Mouse (Mus musculus) heart, embryonic 11.5 days (tissue): ENCODE measurements at regions not wholly inside any gene's neighbourhood (a gene's known extent, or its start where the extent isn't known, plus 50 kb on each side); places are given as distances from the start of the nearest gene placed in this dataset.

Experiments
- ATAC-seq: fragments of 200-750 bp; cut with Nextera tagmentation; replicated peaks from 2 replicates; pipeline ENCODE4 v1.8.0; 2017; ENCODE audit warnings: moderate library complexity; ENCODE audit not compliant: insufficient number of reproducible peaks, low FRiP score, low TSS enrichment
- H3K27ac ChIP-seq: fragments of 300-500 bp; sonication (generic); 2 replicates; pipeline ENCODE4 v1.5.1; 2014; ENCODE audit warnings: mild to moderate bottlenecking, low read depth, low read length
- H3K27me3 ChIP-seq: fragments of 300-500 bp; sonication (generic); 2 replicates; pipeline ENCODE4 v1.6.1; 2014; ENCODE audit warnings: mild to moderate bottlenecking, low read length, mixed read lengths; ENCODE audit not compliant: control insufficient read depth, insufficient read depth
- H3K36me3 ChIP-seq: fragments of 300-500 bp; sonication (generic); 2 replicates; pipeline ENCODE4 v1.6.1; 2014; ENCODE audit warnings: mild to moderate bottlenecking, low read length, moderate library complexity, mixed read lengths; ENCODE audit not compliant: control insufficient read depth, insufficient read depth
- H3K4me1 ChIP-seq: fragments of 300-500 bp; sonication (generic); 2 replicates; pipeline ENCODE4 v1.6.1; 2014; ENCODE audit warnings: low read length; ENCODE audit not compliant: control insufficient read depth, insufficient read depth
- H3K4me2 ChIP-seq: fragments of 300-500 bp; sonication (generic); 2 replicates; pipeline ENCODE4 v1.6.1; 2014; ENCODE audit warnings: mild to moderate bottlenecking, moderate library complexity
- H3K4me3 ChIP-seq: fragments of 300-500 bp; sonication (generic); 2 replicates; pipeline ENCODE4 v1.5.1; 2014; ENCODE audit warnings: low read depth, low read length
- H3K9ac ChIP-seq: fragments of 300-500 bp; sonication (generic); 2 replicates; pipeline ENCODE4 v1.6.1; 2014; ENCODE audit warnings: mild to moderate bottlenecking, low read depth, low read length, moderate library complexity
- H3K9me3 ChIP-seq: fragments of 300-500 bp; sonication (generic); replicated peaks from 2 replicates; pipeline ENCODE4 v1.6.1; 2016; ENCODE audit warnings: low read length; ENCODE audit not compliant: control insufficient read depth
- WGBS: fragments of 180-500 bp; shearing (Covaris S2); extraction: QIAGEN DNeasy Blood & Tissue Kit; methylation state at CpG from one replicate; pipeline ENCODE4 v1.1.7; 2014; ENCODE audit not compliant: insufficient replicate concordance; 5-methylcytosine and 5-hydroxymethylcytosine counted together

DNA sequence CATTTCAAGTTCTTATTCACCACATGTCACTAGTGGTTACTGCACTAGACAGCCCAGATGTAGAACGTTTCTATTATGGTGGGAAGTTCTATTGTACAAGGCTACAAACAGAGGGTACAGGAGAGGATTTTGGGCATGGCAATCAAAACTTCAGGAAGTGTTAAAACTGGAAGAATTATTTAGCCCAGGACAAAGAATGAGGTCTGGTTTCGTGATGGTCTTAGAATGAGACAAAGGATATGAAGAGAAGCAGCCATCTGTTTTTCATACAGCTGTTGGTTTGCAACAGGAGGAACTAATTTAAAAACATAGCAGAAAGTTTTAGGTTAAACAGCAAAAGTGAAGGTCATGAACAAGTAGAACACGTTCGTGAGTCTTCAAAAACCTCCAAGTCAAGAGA lies 179.2 kb upstream of the C030005K15Rik start:
- WGBS: 71% methylated on average over 4 of the region's 4 CpGs

DNA sequence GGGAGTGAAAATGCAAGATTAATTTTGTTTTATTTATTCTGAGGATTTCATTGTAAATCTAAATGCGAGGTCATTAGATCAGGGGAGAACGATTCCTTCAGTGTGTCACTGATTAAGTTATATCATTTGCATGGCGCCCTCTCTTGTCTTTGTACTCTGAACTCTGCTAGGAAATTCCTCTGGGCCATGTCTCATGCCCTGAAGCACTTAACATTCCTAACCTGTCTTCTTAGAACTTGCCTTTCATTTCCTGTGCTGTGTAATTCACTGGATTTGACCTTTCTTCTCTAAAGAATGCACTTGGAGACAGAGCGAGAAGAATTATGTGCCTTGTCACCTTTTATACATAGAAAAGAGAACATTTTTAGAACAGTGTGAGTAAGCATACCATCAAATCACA lies 199.0 kb upstream of the C030005K15Rik start:
- Histone ChIP-seq H3K4me3 (no peak overlapping the region), H3K4me2 (no peak overlapping the region), H3K4me1 (no peaks in the 10 kb centered on the region), H3K9me3 (no peaks in the 10 kb centered on the region), H3K27me3 (no peaks in the 10 kb centered on the region), H3K36me3 (no peaks in the 10 kb centered on the region), H3K9ac (no peak overlapping the region), H3K27ac (no peak overlapping the region)
- WGBS: 61% methylated on average over 4 of the region's 4 CpGs
- ATAC-seq: no peak

More for the DNA sequence above, 179.2 kb upstream of the C030005K15Rik start:
- no peak for ATAC-seq
- Histone ChIP-seq H3K9ac (no peak overlapping the region), H3K4me2 (no peak overlapping the region), H3K27me3 (no peaks in the 10 kb centered on the region), H3K9me3 (no peaks in the 10 kb centered on the region), H3K4me3 (no peak overlapping the region), H3K27ac (no peak overlapping the region), H3K4me1 (no peaks in the 10 kb centered on the region), H3K36me3 (no peaks in the 10 kb centered on the region)

DNA sequence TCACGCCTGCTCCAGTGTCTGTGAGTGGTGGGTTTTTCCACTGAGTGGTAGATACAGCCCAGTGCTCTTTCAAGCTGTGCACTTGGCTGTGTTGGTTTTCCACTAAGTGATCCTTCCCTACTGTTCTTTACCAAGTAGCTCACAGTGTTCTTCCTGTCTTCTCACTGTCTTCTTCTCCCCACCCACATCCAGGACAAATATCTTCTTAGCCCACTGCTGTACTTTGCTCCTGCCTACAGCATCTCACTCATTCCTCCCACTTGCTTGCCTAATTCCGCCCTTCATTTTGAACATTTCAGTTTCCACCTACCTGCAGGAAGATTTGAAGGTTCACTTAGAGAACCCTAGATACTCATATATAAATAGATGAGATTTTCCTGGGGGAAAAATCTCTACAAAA lies 213.8 kb upstream of the C030005K15Rik start:
- Histone ChIP-seq H3K27me3 (no peaks in the 10 kb centered on the region), H3K9ac (no peak overlapping the region), H3K4me2 (no peak overlapping the region), H3K4me1 (no peaks in the 10 kb centered on the region), H3K36me3 (no peaks in the 10 kb centered on the region), H3K4me3 (no peak overlapping the region), H3K27ac (no peak overlapping the region), H3K9me3 (no peaks in the 10 kb centered on the region)
- no peak for ATAC-seq
- WGBS: 83% methylated on average over 2 of the region's 2 CpGs

DNA sequence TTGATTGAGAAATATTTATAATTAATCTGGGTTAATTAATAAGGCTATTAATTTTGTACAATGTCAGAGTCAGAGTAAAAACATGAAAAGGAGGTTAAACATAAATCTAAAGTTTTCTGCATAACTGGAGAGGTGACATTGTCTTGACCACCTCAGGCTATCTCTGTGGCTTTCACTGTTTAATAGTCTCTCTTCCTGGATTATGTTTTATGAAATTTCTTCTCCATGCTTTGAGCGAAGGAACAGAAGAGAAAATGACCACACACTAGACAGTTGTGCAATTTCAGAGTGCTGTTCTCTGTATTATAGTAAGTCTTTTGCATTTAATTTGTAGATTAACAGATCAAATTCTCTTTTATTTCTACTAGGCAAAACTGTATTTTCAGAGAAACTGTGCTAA lies 239.3 kb upstream of the C030005K15Rik start:
- Histone ChIP-seq H3K4me1 (no peaks in the 10 kb centered on the region), H3K27ac (no peak overlapping the region)
- ATAC-seq: no peak

DNA sequence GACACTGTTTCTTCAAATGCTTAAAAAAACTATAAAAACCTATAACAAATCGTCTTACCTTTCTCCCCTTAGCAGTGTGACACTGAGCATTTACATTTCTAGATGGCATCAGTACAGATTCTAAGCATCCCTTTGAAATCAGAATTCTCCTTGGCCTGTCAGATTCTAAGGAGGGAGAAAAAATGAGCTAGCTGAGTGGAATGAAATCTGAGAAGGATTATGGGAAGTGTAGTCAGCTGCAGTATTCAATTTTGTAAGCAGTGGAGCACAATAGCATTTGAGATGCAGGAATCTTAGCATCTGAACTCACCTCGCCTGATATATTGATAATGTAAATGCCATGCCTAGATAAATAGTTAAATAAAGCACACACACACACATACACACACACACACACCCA lies 240.4 kb upstream of the C030005K15Rik start:
- Histone ChIP-seq H3K27ac (no peak overlapping the region), H3K9ac (no peak overlapping the region), H3K36me3 (no peaks in the 10 kb centered on the region), H3K4me1 (no peaks in the 10 kb centered on the region), H3K9me3 (no peaks in the 10 kb centered on the region), H3K4me2 (no peak overlapping the region), H3K27me3 (no peaks in the 10 kb centered on the region), H3K4me3 (no peak overlapping the region)
- WGBS: 66% methylated on average over 2 of the region's 2 CpGs
- ATAC-seq: no peak

More for the DNA sequence above, 239.3 kb upstream of the C030005K15Rik start:
- no peak overlapping the region for H3K4me3 ChIP-seq
- no peaks in the 10 kb centered on the region for H3K9me3 ChIP-seq
- no peak overlapping the region for H3K9ac ChIP-seq
- WGBS: 79% methylated on average over 1 of the region's 1 CpGs
- H3K36me3 ChIP-seq: no peaks in the 10 kb centered on the region
- H3K27me3 ChIP-seq: no peaks in the 10 kb centered on the region
- no peak overlapping the region for H3K4me2 ChIP-seq

DNA sequence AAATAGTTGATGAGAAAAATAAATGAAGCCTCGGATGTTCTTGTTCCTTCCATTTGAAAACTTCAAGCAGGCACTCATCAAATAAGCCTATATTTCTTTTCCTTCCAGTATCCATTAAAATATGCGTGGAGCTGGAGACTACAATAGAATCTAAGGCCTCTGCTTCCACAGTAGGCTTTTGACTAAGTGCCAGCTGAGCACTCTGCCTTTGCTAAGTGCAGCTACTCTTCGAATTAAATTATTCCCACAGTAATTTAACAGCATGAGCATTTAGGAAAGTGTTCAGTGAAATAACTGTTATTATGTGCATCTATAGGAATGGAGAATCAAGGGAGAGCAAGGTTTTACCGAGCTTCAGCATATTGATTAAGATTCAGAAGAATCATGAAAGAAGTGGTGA lies 280.5 kb upstream of the C030005K15Rik start:
- H3K27me3 ChIP-seq: no peaks in the 10 kb centered on the region
- no peak overlapping the region for H3K4me2 ChIP-seq
- no peaks in the 10 kb centered on the region for H3K4me1 ChIP-seq
- no peaks in the 10 kb centered on the region for H3K36me3 ChIP-seq
- no peak overlapping the region for H3K9ac ChIP-seq
- H3K9me3 ChIP-seq: no peaks in the 10 kb centered on the region
- no peak overlapping the region for H3K27ac ChIP-seq
- WGBS: 58% methylated on average over 4 of the region's 4 CpGs
- no peak overlapping the region for H3K4me3 ChIP-seq
- ATAC-seq: no peak

DNA sequence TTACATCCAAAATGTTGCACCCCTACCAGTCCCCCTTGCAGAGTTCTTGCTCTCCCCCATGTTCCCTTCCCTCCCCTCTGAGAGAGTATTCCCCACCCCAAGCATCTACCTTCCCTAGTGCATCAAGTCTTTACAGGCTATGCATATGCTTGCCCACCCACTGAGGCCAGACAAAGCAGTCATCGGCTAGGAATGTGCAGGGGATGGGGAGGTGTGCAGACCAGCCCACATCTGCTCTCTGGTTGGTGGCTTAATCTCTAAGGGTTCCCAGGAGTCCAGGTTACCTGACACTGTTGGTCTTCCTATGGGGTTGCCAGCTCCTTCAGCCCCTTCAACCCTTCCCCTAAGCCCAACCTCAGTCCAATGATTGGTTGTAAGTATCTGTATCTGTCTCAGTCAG lies 281.8 kb upstream of the C030005K15Rik start:
- Histone ChIP-seq H3K4me1 (no peaks in the 10 kb centered on the region), H3K9ac (no peak overlapping the region), H3K9me3 (no peaks in the 10 kb centered on the region), H3K4me2 (no peak overlapping the region), H3K36me3 (no peaks in the 10 kb centered on the region), H3K27me3 (no peaks in the 10 kb centered on the region), H3K4me3 (no peak overlapping the region), H3K27ac (no peak overlapping the region)
- 30% methylated on average over 1 of the region's 1 CpGs for WGBS
- ATAC-seq: 0 out of 2 replicates have a peak, but pooled peaks have one; percentile 39

DNA sequence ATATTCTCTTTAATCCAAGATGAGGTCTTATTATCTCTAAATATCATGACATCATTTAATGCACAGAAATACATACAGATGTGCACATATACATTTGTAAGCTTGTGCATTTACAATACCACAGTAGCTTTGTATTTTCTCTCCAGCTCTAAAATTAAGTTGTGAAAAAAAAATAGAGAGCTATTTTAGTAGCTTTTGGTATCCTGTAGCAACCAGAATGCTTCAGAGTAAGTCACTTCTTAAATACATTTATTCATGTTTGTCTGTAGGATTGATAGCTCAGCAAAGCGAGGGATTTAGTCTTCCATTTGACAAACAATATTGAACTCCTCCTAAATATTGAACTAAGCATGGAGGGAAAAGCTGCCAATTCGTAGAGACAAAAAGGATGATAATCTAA lies 286.4 kb upstream of the C030005K15Rik start:
- no peak for ATAC-seq
- no peaks in the 10 kb centered on the region for H3K36me3 ChIP-seq
- H3K9me3 ChIP-seq: no peaks in the 10 kb centered on the region
- H3K4me2 ChIP-seq: no peak overlapping the region
- H3K27ac ChIP-seq: no peak overlapping the region
- H3K4me3 ChIP-seq: no peak overlapping the region
- WGBS: 70% methylated on average over 2 of the region's 2 CpGs
- no peaks in the 10 kb centered on the region for H3K4me1 ChIP-seq
- no peak overlapping the region for H3K9ac ChIP-seq
- H3K27me3 ChIP-seq: no peaks in the 10 kb centered on the region

DNA sequence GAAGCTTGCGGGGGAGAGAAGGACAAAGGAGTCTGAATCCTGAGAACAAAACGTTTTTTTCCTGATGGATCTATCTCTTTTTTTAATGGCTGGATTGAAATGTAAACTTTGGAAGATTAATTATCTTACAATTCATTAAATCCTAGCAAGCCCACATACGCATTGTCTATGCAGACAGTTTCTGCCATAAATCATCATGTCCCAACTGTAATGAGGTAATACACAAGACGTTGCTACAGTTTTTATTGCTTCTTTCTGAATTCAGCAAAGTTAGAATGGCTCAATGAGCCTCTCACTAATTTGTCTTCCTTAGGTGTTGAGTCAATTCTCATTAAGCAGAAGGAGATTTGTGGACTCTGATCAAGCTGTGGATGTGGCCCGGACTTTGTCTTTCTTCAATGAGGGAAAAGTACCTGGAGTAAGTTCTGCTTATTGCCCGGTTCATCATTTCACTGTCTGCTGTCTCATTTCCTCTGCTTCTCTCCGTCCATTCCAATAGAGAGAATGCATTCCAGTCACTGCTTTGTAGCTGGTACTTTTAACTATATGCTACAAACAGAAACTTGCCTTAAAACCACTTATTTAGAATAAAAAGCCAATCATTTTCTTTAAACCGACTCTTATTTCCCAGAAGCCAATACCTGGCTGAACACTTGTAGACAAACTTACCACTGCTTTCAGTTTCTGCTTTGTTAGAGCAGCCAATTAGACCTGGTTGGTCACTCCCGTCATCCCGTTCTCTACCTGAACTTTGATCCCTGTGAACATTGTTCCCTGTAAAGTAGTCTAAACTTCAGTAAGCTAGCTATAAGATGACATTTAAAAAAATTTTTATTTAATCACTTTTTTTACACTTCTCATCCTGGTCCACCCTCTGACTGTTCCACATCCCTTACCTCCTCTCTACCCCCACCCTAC lies 288.7 kb upstream of the C030005K15Rik start:
- Histone ChIP-seq H3K9ac (no peak overlapping the region), H3K27ac (no peak overlapping the region), H3K27me3 (no peaks in the 10 kb centered on the region), H3K4me2 (no peak overlapping the region), H3K4me1 (no peaks in the 10 kb centered on the region), H3K36me3 (no peaks in the 10 kb centered on the region), H3K4me3 (no peak overlapping the region), H3K9me3 (no peaks in the 10 kb centered on the region)
- ATAC-seq: no peak
- 75% methylated on average over 10 of the region's 10 CpGs for WGBS
